Mouse (Mus musculus) right cerebral cortex, postnatal 14 days (tissue): ENCODE data around the gene Fam19a1.
"Not testable (repeated sequence)": the region's sequence is repeated elsewhere in the genome, so short reads cannot be mapped to it uniquely, and the experiment has no call there.

Source experiments
- DNase-seq: peaks from one replicate; pipeline ENCODE4 v3.0.0; 2022

Gene Fam19a1

GRCm38 (mm10) chr6:96112854-96113253, at the start of gene Fam19a1:
Gene Fam19a1, plus strand, starts transcription at chr6:96113154.
- no peak for DNase-seq

- no peak for DNase-seq
These were observed 41.9 kb upstream of the Fam19a1 start for GRCm38 (mm10) chr6:96071080-96071479.

GRCm38 (mm10) chr6:96071567-96071966, 41.4 kb upstream of the Fam19a1 start:
- DNase-seq: no peak

- no peak for DNase-seq
These were observed 23.0 kb upstream of the Fam19a1 start for GRCm38 (mm10) chr6:96089961-96090360.

- no peak for DNase-seq
These were observed 19.2 kb upstream of the Fam19a1 start for GRCm38 (mm10) chr6:96093716-96094115.

GRCm38 (mm10) chr6:96098225-96098624, 14.7 kb upstream of the Fam19a1 start:
- DNase-seq: peak; percentile 37

- DNase-seq: no peak
These were observed 1.3 kb upstream of the Fam19a1 start for GRCm38 (mm10) chr6:96111656-96112055.

GRCm38 (mm10) chr6:96114151-96114550, 1.2 kb downstream of the Fam19a1 start:
- DNase-seq: no peak

- DNase-seq: no peak
These were observed 3.2 kb downstream of the Fam19a1 start for GRCm38 (mm10) chr6:96116148-96116533.

GRCm38 (mm10) chr6:96116534-96117272, 3.7 kb downstream of the Fam19a1 start:
- peak; percentile 53 for DNase-seq

- no peak for DNase-seq
These were observed 30.4 kb downstream of the Fam19a1 start for GRCm38 (mm10) chr6:96143326-96143725.

- peak; percentile 7 for DNase-seq
These were observed 52.4 kb downstream of the Fam19a1 start for GRCm38 (mm10) chr6:96165403-96165802.

- DNase-seq: no peak
These were observed 52.9 kb downstream of the Fam19a1 start, which contains the start of gene 1700123L14Rik for GRCm38 (mm10) chr6:96165818-96166379. Gene 1700123L14Rik, minus strand, starts transcription at chr6:96166243.

- DNase-seq: no peak
These were observed 54.1 kb downstream of the Fam19a1 start for GRCm38 (mm10) chr6:96167031-96167430.

GRCm38 (mm10) chr6:96173681-96174080, 60.7 kb downstream of the Fam19a1 start:
- no peak for DNase-seq

- DNase-seq: no peak
These were observed 65.6 kb downstream of the Fam19a1 start for GRCm38 (mm10) chr6:96178530-96178929.

- no peak for DNase-seq
These were observed 70.4 kb downstream of the Fam19a1 start for GRCm38 (mm10) chr6:96183392-96183791.

GRCm38 (mm10) chr6:96186517-96186916, 73.6 kb downstream of the Fam19a1 start:
- no peak for DNase-seq

GRCm38 (mm10) chr6:96198991-96199390, 86.0 kb downstream of the Fam19a1 start:
- not testable (repeated sequence) for DNase-seq

- no peak for DNase-seq
These were observed 92.4 kb downstream of the Fam19a1 start for GRCm38 (mm10) chr6:96205395-96205794.

GRCm38 (mm10) chr6:96234806-96235205, 121.9 kb downstream of the Fam19a1 start:
- DNase-seq: no peak

- DNase-seq: peak; percentile 21
These were observed 131.4 kb downstream of the Fam19a1 start for GRCm38 (mm10) chr6:96244320-96244719.

GRCm38 (mm10) chr6:96252001-96252400, 139.0 kb downstream of the Fam19a1 start:
- DNase-seq: no peak

- no peak for DNase-seq
These were observed 141.9 kb downstream of the Fam19a1 start for GRCm38 (mm10) chr6:96254815-96255214.

GRCm38 (mm10) chr6:96258651-96259050, 145.7 kb downstream of the Fam19a1 start:
- DNase-seq: no peak
